Mouse (Mus musculus): ENCODE measurements at regions not wholly inside any gene's neighbourhood (a gene's known extent, or its start where the extent isn't known, plus 50 kb on each side); places are given as distances from the start of the nearest gene placed in this dataset.

- H3K27ac ChIP-seq (replicated peaks in 1 of 2; ENCODE audit: control insufficient read depth in 1 of 2, insufficient read depth in 1 of 2, low read depth in 2 of 2, low read length in 2 of 2), result no peak overlapping the region
- 84% methylated on average over 6 of the region's 6 CpGs for WGBS
- no peaks in the 10 kb centered on the region for H3K9me3 ChIP-seq (ENCODE audit: control insufficient read depth, low read length)
- no peaks in the 10 kb centered on the region for H3K27me3 ChIP-seq (ENCODE audit: control insufficient read depth, insufficient read depth, low read length)
- no peak overlapping the region for H3K4me2 ChIP-seq (ENCODE audit: low read length)
- no peaks in the 10 kb centered on the region for H3K36me3 ChIP-seq (ENCODE audit: control insufficient read depth, insufficient read depth, low read length)
- ATAC-seq (ENCODE audit: insufficient number of reproducible peaks, insufficient read depth, low FRiP score, low read depth), result no peak
- H3K9ac ChIP-seq (ENCODE audit: low read length), result no peak overlapping the region
- H3K4me1 ChIP-seq (ENCODE audit: control insufficient read depth in 2 of 2, insufficient read depth in 2 of 2, low read length in 2 of 2), result peaks cover 20 to 32% of the 10 kb centered on the region in 2 experiments
- H3K4me3 ChIP-seq (ENCODE audit: control insufficient read depth in 1 of 2, insufficient read depth in 1 of 2, low read depth in 1 of 2, low read length in 2 of 2), result no peak overlapping the region
Observed at GRCm38 (mm10) chr6:82860485-82860884, 79.1 kb downstream of the Sema4f start.

- WGBS, result 30% methylated on average over 9 of the region's 9 CpGs
- Histone ChIP-seq H3K4me3 (ENCODE audit: control insufficient read depth in 1 of 2, insufficient read depth in 1 of 2, low read depth in 1 of 2, low read length in 2 of 2) (no peak overlapping the region), H3K36me3 (ENCODE audit: control insufficient read depth, insufficient read depth, low read length) (no peaks in the 10 kb centered on the region), H3K9ac (ENCODE audit: low read length) (no peak overlapping the region), H3K4me2 (ENCODE audit: low read length) (no peak overlapping the region), H3K4me1 (ENCODE audit: control insufficient read depth in 2 of 2, insufficient read depth in 2 of 2, low read length in 2 of 2) (peaks cover 9 to 12% of the 10 kb centered on the region in 2 experiments), H3K27ac (replicated peaks in 1 of 2; ENCODE audit: control insufficient read depth in 1 of 2, insufficient read depth in 1 of 2, low read depth in 2 of 2, low read length in 2 of 2) (peak overlapping the region in 1 of 2 experiments; percentile 14; a peak in 1 of 4 replicates), H3K27me3 (ENCODE audit: control insufficient read depth, insufficient read depth, low read length) (no peaks in the 10 kb centered on the region), H3K9me3 (ENCODE audit: control insufficient read depth, low read length) (no peaks in the 10 kb centered on the region)
- ATAC-seq (ENCODE audit: insufficient number of reproducible peaks, insufficient read depth, low FRiP score, low read depth), result 0 out of 2 replicates have a peak, but pooled peaks have one; percentile 37
Observed at GRCm38 (mm10) chr6:82856218-82856617, 82.0 kb upstream of the Hk2 start.

GRCm38 (mm10) chr6:82855401-82855800 lies 81.1 kb upstream of the Hk2 start:
- WGBS, result 68% methylated on average over 7 of the region's 7 CpGs
- H3K27ac ChIP-seq (replicated peaks in 1 of 2; ENCODE audit: control insufficient read depth in 1 of 2, insufficient read depth in 1 of 2, low read depth in 2 of 2, low read length in 2 of 2), result no peak overlapping the region
- no peak for ATAC-seq (ENCODE audit: insufficient number of reproducible peaks, insufficient read depth, low FRiP score, low read depth)
- H3K4me1 ChIP-seq (ENCODE audit: control insufficient read depth in 2 of 2, insufficient read depth in 2 of 2, low read length in 2 of 2), result peaks cover 8 to 12% of the 10 kb centered on the region in 2 experiments; a peak in 3 of 4 replicates
- H3K9me3 ChIP-seq (ENCODE audit: control insufficient read depth, low read length), result no peaks in the 10 kb centered on the region
- no peaks in the 10 kb centered on the region for H3K36me3 ChIP-seq (ENCODE audit: control insufficient read depth, insufficient read depth, low read length)
- H3K4me2 ChIP-seq (ENCODE audit: low read length), result no peak overlapping the region
- no peak overlapping the region for H3K4me3 ChIP-seq (ENCODE audit: control insufficient read depth in 1 of 2, insufficient read depth in 1 of 2, low read depth in 1 of 2, low read length in 2 of 2)
- no peak overlapping the region for H3K9ac ChIP-seq (ENCODE audit: low read length)
- no peaks in the 10 kb centered on the region for H3K27me3 ChIP-seq (ENCODE audit: control insufficient read depth, insufficient read depth, low read length)

GRCm38 (mm10) chr6:82854780-82855179 lies 80.5 kb upstream of the Hk2 start:
- ATAC-seq (ENCODE audit: insufficient number of reproducible peaks, insufficient read depth, low FRiP score, low read depth), result no peak
- Histone ChIP-seq H3K9me3 (ENCODE audit: control insufficient read depth, low read length) (no peaks in the 10 kb centered on the region), H3K4me3 (ENCODE audit: control insufficient read depth in 1 of 2, insufficient read depth in 1 of 2, low read depth in 1 of 2, low read length in 2 of 2) (no peak overlapping the region), H3K27me3 (ENCODE audit: control insufficient read depth, insufficient read depth, low read length) (no peaks in the 10 kb centered on the region), H3K27ac (replicated peaks in 1 of 2; ENCODE audit: control insufficient read depth in 1 of 2, insufficient read depth in 1 of 2, low read depth in 2 of 2, low read length in 2 of 2) (no peak overlapping the region), H3K36me3 (ENCODE audit: control insufficient read depth, insufficient read depth, low read length) (no peaks in the 10 kb centered on the region), H3K4me2 (ENCODE audit: low read length) (no peak overlapping the region), H3K4me1 (ENCODE audit: control insufficient read depth in 2 of 2, insufficient read depth in 2 of 2, low read length in 2 of 2) (peaks cover 8 to 12% of the 10 kb centered on the region in 2 experiments; a peak in 3 of 4 replicates), H3K9ac (ENCODE audit: low read length) (no peak overlapping the region)

DNA sequence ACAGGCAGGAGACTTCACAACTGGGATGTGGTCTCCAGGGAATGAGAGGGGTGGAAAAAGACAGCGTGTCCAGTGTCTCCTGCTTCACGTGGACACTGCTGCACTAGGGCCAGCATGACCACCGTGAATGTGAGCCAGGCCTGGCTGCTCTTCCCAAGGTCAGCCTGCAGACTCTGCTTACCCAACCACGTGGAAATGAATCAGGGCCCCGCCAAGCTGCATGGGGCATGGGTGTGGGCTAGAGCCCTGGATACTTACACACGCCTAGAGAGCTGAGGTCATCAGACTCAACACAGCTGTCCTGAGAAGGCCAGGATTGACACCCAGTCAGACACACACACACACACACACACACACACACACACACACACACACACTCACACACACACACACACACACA lies 80.1 kb upstream of the Hk2 start:
- H3K4me2 ChIP-seq (ENCODE audit: low read length), result no peak overlapping the region
- no peaks in the 10 kb centered on the region for H3K36me3 ChIP-seq (ENCODE audit: control insufficient read depth, insufficient read depth, low read length)
- H3K4me1 ChIP-seq (ENCODE audit: control insufficient read depth in 2 of 2, insufficient read depth in 2 of 2, low read length in 2 of 2), result peaks cover 8 to 12% of the 10 kb centered on the region in 2 experiments; a peak in 3 of 4 replicates
- no peaks in the 10 kb centered on the region for H3K9me3 ChIP-seq (ENCODE audit: control insufficient read depth, low read length)
- no peak overlapping the region for H3K9ac ChIP-seq (ENCODE audit: low read length)
- no peak overlapping the region for H3K27ac ChIP-seq (replicated peaks in 1 of 2; ENCODE audit: control insufficient read depth in 1 of 2, insufficient read depth in 1 of 2, low read depth in 2 of 2, low read length in 2 of 2)
- WGBS, result 45% methylated on average over 6 of the region's 6 CpGs
- no peak overlapping the region for H3K4me3 ChIP-seq (ENCODE audit: control insufficient read depth in 1 of 2, insufficient read depth in 1 of 2, low read depth in 1 of 2, low read length in 2 of 2)
- no peaks in the 10 kb centered on the region for H3K27me3 ChIP-seq (ENCODE audit: control insufficient read depth, insufficient read depth, low read length)
- ATAC-seq (ENCODE audit: insufficient number of reproducible peaks, insufficient read depth, low FRiP score, low read depth), result no peak

DNA sequence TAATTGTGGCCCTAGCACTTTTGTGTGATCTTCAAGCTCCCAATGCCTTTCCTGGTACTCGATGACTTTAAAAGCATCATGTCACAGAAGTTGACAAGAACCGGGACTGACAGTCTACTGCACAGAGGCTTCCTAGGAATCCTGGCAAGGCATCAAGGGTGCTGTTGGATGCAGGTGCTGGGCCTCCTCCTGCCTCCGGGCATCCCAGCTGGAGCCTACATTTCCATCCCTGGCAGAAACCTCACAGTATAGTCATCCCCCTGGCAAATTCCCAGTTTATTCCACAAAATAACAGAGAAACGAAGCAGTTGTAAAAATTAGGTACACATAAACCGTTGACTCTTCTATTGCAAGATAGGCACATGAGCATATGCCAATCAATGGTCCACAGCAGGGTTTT lies 78.8 kb upstream of the Hk2 start:
- 0 out of 2 replicates have a peak, but pooled peaks cover 3% of the 10 kb centered on the region for H3K9me3 ChIP-seq (ENCODE audit: control insufficient read depth, low read length)
- H3K27me3 ChIP-seq (ENCODE audit: control insufficient read depth, insufficient read depth, low read length), result no peaks in the 10 kb centered on the region
- no peak overlapping the region for H3K9ac ChIP-seq (ENCODE audit: low read length)
- H3K4me3 ChIP-seq (ENCODE audit: control insufficient read depth in 1 of 2, insufficient read depth in 1 of 2, low read depth in 1 of 2, low read length in 2 of 2), result no peak overlapping the region
- 68% methylated on average over 5 of the region's 5 CpGs for WGBS
- H3K36me3 ChIP-seq (ENCODE audit: control insufficient read depth, insufficient read depth, low read length), result no peaks in the 10 kb centered on the region
- ATAC-seq (ENCODE audit: insufficient number of reproducible peaks, insufficient read depth, low FRiP score, low read depth), result no peak
- H3K4me2 ChIP-seq (ENCODE audit: low read length), result no peak overlapping the region
- H3K27ac ChIP-seq (replicated peaks in 1 of 2; ENCODE audit: control insufficient read depth in 1 of 2, insufficient read depth in 1 of 2, low read depth in 2 of 2, low read length in 2 of 2), result no peak overlapping the region
- peaks cover 8 to 12% of the 10 kb centered on the region in 2 experiments; a peak in 3 of 4 replicates for H3K4me1 ChIP-seq (ENCODE audit: control insufficient read depth in 2 of 2, insufficient read depth in 2 of 2, low read length in 2 of 2)

DNA sequence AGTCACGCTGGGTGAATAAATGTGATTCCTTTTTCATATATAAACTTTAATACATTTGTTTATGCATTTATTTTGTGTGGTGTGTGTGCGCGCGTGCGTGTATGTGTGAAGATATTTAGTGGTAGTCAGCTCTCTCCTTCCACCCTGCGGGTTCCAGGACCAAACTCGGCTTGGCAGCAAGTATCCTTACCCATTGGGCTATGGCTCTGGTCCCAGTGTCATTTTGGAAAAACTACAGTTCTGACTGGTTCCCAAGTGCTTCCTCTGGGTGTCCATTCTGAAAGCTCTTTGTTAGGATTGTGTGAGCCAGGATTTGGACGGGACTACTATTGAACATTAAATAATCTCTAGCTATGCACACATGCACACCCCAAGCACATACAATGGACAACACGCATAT lies 76.3 kb upstream of the Hk2 start:
- Histone ChIP-seq H3K27me3 (ENCODE audit: control insufficient read depth, insufficient read depth, low read length) (no peaks in the 10 kb centered on the region), H3K36me3 (ENCODE audit: control insufficient read depth, insufficient read depth, low read length) (no peaks in the 10 kb centered on the region), H3K9ac (ENCODE audit: low read length) (no peak overlapping the region), H3K4me2 (ENCODE audit: low read length) (no peak overlapping the region), H3K27ac (replicated peaks in 1 of 2; ENCODE audit: control insufficient read depth in 1 of 2, insufficient read depth in 1 of 2, low read depth in 2 of 2, low read length in 2 of 2) (no peak overlapping the region), H3K9me3 (ENCODE audit: control insufficient read depth, low read length) (peaks cover 6% of the 10 kb centered on the region; the same call in 1 of the 2 replicates), H3K4me3 (ENCODE audit: control insufficient read depth in 1 of 2, insufficient read depth in 1 of 2, low read depth in 1 of 2, low read length in 2 of 2) (no peak overlapping the region), H3K4me1 (ENCODE audit: control insufficient read depth in 2 of 2, insufficient read depth in 2 of 2, low read length in 2 of 2) (peaks cover 0 to 4% of the 10 kb centered on the region in 2 experiments; a peak in 2 of 4 replicates)
- ATAC-seq (ENCODE audit: insufficient number of reproducible peaks, insufficient read depth, low FRiP score, low read depth), result no peak
- WGBS, result 91% methylated on average over 9 of the region's 9 CpGs

GRCm38 (mm10) chr6:82847598-82847997 lies 73.3 kb upstream of the Hk2 start:
- Histone ChIP-seq H3K4me1 (ENCODE audit: control insufficient read depth in 2 of 2, insufficient read depth in 2 of 2, low read length in 2 of 2) (no peaks in the 10 kb centered on the region), H3K9me3 (ENCODE audit: control insufficient read depth, low read length) (peaks cover 6% of the 10 kb centered on the region; the same call in 1 of the 2 replicates), H3K4me3 (ENCODE audit: control insufficient read depth in 1 of 2, insufficient read depth in 1 of 2, low read depth in 1 of 2, low read length in 2 of 2) (no peak overlapping the region), H3K36me3 (ENCODE audit: control insufficient read depth, insufficient read depth, low read length) (no peaks in the 10 kb centered on the region), H3K9ac (ENCODE audit: low read length) (no peak overlapping the region), H3K27me3 (ENCODE audit: control insufficient read depth, insufficient read depth, low read length) (no peaks in the 10 kb centered on the region), H3K4me2 (ENCODE audit: low read length) (no peak overlapping the region), H3K27ac (replicated peaks in 1 of 2; ENCODE audit: control insufficient read depth in 1 of 2, insufficient read depth in 1 of 2, low read depth in 2 of 2, low read length in 2 of 2) (no peak overlapping the region)
- ATAC-seq (ENCODE audit: insufficient number of reproducible peaks, insufficient read depth, low FRiP score, low read depth), result no peak
- 67% methylated on average over 2 of the region's 2 CpGs for WGBS
